Mouse (Mus musculus) adrenal gland (tissue): Measurements from ENCODE around the gene 6030445D17Rik.

Experiments used
- intact Hi-C: fragments of 180-260 bp; cut with DNase I; formaldehyde crosslinking; loops from one replicate; pipeline ENCODE4 v1.15.1; 2025

6030445D17Rik gene

GRCm38 (mm10) chr4:136458276-136458675 lies 3.8 kb upstream of the 6030445D17Rik start:
- intact Hi-C loops: loop anchor here (5.0 kb wide), 2 partner anchors 49 to 144 kb away; partner anchors contain the start of gene Kdm1a

- intact Hi-C loops: loop anchor here (5.0 kb wide), 2 partner anchors 48 to 143 kb away; partner anchors contain the start of gene Kdm1a
Observed at GRCm38 (mm10) chr4:136459210-136459609, 2.8 kb upstream of the 6030445D17Rik start.

DNA sequence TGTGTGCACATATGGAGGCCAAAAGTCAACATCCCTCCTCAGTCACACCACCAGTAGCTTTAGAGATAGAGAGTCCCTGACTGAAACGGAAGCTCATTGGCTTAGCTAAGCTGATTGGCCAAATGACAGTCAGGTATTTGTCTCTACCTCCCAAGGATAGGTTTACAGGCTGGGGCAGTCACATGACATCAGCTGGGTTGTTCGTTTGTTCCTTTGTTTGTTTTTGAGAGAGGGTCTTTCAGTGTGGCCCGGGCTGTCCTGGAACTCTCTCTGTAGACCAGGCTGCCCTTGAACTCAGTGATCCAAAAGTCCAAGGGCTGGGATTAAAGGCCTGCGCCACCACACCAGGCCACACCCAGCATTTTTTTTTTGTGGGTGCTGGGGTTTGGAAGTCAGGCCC lies 844 bp upstream of the 6030445D17Rik start:
- intact Hi-C loops: no loop called here

- intact Hi-C loops: no loop called here
Observed at GRCm38 (mm10) chr4:136461761-136462085, 327 bp upstream of the 6030445D17Rik start.

DNA sequence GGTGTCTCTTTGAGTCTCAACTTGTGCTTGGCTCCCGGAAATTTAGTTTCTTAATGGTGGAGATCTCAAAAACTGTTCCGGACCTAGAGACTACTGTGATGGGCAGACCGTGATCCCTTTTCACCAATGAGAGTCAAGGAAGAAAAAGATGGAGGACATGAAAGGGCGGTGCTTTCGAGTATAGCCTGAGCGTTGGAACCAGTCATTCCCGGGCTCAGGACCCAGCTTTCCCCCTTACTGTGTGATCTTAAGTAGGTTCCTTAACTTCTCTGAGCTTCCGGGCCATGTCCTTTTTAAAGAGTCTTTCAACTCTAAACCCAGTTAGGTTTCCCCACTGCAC lies 759 bp downstream of the 6030445D17Rik start:
- intact Hi-C loops: no loop called here

- intact Hi-C loops: no loop called here
Observed at GRCm38 (mm10) chr4:136463436-136463835, 1.4 kb downstream of the 6030445D17Rik start.

DNA sequence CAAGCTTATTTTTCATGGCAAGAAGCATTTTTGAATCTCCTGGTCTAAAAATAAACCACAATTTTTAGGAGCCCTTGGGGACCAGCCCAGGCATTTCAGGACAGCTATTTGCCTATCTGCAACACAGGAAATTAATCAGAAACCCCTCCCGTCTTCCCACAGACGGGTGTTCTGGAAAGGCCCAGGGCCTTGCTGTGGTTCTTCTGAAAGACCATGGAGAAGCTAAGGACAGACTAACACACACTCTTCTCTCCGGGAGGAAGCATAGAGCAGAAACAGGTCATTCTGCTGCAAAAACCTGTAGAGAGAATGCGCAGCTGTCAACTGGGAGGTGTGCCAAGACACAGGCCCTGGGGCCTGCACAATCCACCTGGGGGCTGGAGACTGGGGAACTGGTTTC lies 4.2 kb downstream of the 6030445D17Rik start:
- intact Hi-C loops: no loop called here

DNA sequence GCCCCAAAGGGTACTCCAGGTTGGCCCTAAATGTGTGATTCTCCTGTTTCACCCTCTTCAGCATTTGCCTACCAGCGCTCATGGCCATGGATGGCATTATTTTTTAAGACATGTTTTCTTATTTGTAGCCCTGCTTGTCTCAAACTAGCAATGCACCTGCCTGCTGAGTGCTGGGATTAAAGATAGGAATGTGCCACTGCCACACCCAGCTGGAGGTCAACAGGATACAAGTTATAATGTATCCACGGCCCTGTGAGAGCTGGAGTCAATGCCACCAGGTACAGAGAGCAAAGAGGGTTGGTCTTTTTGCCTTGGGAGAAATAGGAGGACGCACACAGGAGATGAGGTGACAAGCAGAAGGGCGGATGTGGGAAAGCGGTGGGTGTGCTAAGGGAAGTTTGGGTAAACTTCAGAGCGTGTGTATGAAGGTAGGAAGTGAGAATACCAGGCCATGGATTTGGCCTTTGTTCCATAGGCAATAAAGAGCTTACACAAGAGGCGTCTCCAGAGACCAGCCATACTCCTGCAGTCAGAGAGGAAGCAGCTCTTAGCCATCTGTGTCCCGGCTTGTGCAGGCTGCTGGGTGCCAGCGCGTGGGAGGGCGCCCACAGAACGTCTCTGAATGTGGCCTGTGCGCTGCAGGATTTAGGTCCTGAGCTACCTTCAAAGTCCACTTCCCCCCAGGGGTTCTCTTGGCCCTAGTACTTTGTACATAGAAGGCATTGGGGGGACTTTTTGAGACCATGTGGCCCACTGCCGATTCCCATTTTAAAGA lies 6.7 kb downstream of the 6030445D17Rik start:
- intact Hi-C loops: no loop called here

- intact Hi-C loops: no loop called here
Observed at GRCm38 (mm10) chr4:136469371-136469903, 7.4 kb downstream of the 6030445D17Rik start, which contains the start of gene Luzp1. Gene Luzp1 (plus strand): TSS chr4:136469761.

- intact Hi-C loops: no loop called here
Observed at GRCm38 (mm10) chr4:136469941-136470346, 7.9 kb downstream of the 6030445D17Rik start.

DNA sequence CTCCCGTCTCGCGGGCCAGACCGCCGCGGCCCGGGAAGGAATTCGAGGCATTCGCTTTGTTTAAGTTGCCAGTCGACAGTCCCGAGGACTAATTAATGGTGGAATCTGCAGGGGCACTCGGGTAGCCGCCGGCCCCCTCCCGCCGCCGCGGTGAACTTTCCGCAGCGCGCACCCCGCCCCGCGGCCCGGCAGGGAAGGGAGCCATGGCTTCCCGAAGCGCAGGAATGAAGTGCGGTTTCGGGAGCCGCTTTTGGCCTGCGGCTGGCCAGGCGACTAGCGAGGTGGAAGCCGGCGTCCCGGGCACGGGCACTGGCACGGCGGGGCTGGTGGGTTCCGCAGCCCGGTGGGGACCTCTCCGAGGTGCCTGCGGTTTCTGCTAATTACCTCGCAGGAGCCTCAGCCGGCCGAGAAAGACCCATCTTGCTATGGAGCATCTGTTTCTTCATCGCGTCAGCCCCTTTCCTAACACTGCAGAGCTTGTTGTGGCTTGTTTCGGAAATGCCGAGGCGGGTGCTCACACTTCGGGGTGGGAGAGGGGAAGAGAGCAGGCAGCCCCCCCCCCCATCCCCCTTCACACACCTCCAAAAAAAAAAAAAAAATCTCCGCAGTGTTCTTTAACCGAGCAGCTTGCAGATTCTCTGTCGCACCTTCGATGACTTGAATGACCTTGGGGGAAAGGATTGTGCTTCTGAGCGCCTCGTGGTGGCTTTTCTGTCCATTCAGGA lies 8.5 kb downstream of the 6030445D17Rik start:
- intact Hi-C loops: no loop called here

GRCm38 (mm10) chr4:136476692-136477091 lies 14.6 kb downstream of the 6030445D17Rik start:
- intact Hi-C loops: no loop called here

- intact Hi-C loops: loop anchor here (1.0 kb wide), 1 partner anchor 27 kb away; no protein-coding TSS in a partner anchor
Observed at GRCm38 (mm10) chr4:136486549-136486948, 24.5 kb downstream of the 6030445D17Rik start.

DNA sequence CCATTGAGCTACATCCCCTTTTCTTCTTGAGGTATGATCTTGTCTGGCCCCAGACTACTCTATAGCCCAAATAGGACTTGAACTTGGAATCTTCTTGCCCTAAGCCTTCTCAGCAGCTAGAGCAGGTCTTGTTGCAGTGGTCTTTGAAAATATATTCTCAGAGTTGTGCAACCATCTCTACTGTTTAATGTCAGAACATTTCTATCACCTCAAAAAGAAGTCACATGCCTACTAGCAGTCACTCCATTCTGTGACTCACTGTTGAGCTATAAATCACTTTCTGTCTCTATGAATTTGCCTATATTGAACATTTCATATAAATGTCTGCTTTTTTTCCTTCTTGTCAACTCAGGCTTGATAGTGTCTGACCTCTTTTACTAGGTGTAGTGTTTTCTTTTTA lies 33.9 kb downstream of the 6030445D17Rik start:
- intact Hi-C loops: no loop called here

DNA sequence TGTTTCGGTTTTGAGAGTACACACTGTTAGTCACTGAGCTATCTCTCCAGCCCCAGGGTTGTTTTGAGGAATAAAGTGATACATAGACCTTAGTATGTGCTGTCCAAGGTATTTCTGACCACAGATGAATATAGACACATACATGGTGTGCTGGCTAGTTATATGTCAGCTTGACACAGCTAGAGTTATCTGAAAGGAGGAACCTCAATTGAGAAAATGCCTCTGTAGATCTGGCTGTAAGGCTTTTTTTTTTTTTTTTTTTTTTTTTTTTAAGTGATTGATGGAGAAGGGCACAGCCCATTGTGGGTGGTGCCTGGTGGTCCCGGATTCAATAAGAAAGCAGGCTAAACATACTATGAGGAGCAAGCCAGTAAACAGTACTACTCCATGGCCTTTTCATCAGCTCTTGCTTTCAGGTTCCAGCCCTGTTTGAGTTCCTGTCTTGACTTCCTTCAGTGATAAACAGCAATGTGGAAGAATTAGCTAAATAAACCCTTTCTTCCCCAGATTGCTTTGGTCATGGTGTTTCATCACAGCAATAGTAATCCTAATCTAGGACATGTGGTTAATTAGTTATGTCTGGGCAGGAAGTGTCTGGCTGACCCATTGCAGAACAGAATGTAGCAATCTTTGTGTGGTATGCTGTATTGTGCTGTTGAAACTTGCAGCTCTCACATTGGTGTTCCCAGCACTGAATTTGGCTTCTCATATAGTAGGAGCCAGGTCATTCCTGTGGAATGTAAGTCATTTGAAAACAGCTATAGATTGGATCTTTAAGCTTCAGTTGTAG lies 43.6 kb downstream of the 6030445D17Rik start:
- intact Hi-C loops: loop anchor here (5.0 kb wide), 1 partner anchor 48 kb away; no protein-coding TSS in a partner anchor

DNA sequence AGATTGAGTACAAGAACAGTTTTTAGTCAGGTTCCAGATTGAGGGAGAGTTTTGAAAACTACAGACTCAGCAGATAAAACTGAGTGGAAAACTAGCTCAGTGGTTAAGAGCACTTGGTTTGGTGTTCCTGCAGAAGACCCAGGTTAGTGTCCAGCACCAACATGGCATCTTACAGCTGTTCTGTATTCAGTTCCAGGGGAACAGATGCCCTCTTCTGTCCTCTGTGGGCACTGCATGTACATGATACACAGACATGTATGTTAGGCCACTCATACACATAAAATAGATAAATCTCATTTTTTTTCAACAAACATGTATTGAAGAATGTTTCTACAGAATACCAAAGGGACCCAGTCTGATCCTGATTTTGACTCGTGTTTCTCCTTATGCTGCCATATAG lies 47.8 kb downstream of the 6030445D17Rik start:
- intact Hi-C loops: loop anchor here (5.0 kb wide), 1 partner anchor 53 kb away; no protein-coding TSS in a partner anchor

- intact Hi-C loops: no loop called here
Observed at GRCm38 (mm10) chr4:136511708-136512107, 49.7 kb downstream of the 6030445D17Rik start.

- intact Hi-C loops: loop anchor here (1.0 kb wide), 1 partner anchor 27 kb away; no protein-coding TSS in a partner anchor
Observed at GRCm38 (mm10) chr4:136512905-136513304, 50.9 kb downstream of the 6030445D17Rik start.
